Mouse (Mus musculus): Measurements from ENCODE around the gene Lage3.

- TF ChIP-seq CTCF (IDR thresholded peaks at IDR 0.05; ENCODE audit: low read depth) (no peak), EP300 (IDR thresholded peaks at IDR 0.05; ENCODE audit: low read depth) (no peak)
Observed at GRCm38 (mm10) chrX:74353467-74353770, at the start of gene Lage3.

Measured in liver, postnatal 0 days (tissue).